Mouse (Mus musculus): ENCODE measurements around the gene Ntrk3.

GRCm38 (mm10) chr7:78379784-78380183, 358.0 kb downstream of the Ntrk3 start:
- TF ChIP-seq POLR2A (IDR thresholded peaks at IDR 0.05; ENCODE audit: low read depth, low read length) (no peak), CTCF (conservative IDR thresholded peaks at IDR 0.05; ENCODE audit: insufficient read depth, insufficient read length, low read depth, low read length) (no peak)
